11 mouse cellular contexts compared by ENCODE assay signal in the genomic region with DNA sequence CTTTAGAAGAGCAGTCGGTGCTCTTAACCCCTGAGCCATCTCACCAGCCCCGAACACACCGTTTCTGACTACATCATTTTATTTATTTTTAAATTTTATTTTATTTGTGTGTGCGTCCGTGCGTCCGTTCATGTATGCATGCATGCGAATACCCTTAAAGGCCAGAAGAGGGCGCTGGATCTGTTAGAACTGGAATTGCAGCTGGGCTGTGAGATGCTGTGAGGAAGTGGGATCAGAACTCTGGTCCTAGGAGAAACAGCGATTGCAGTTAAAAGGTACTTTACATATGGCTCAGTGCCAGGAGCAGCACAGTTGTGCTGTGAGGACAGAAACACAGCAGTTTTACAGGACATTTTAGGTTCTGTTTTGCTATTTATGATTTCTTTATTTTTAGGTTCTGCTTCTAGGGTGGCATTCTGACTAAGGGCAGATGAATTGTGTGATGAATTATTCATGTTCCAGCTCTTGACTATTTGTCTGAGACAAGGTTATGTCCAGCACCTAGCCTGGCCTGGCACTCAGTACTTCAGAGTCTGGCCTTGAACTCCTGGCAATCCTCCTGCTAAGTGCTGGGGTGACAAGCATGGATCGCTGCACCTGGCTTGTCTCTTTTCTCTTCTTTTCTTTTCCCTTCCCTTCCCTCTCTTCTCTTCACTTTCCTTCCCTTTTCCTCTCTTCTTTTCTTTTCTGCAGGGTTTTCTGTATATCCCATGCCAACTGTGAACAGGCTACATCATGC.
DNase-seq lines count a peak whose midpoint lies in the region; ATAC-seq and TF ChIP-seq lines count a peak whose summit lies in the region.
"Had no signal": no experiment of that assay in that cellular context is flagged by ENCODE, and none has a peak within 500 bp of the region (broad histone marks: within the 10 kb centered on the region; RNA-seq: fewer than 3 reads in every experiment).

No protein-coding gene starts in this region.

- no peak for TF ChIP-seq EP300 in lung, postnatal 0 days (IDR thresholded peaks at IDR 0.05)
- TF ChIP-seq EP300 in stomach, postnatal 0 days (optimal IDR thresholded peaks at IDR 0.05) = no peak

- TF ChIP-seq CTCF in lung, postnatal 0 days (IDR thresholded peaks at IDR 0.05) = peak; percentile 41
- TF ChIP-seq CTCF in stomach, postnatal 0 days (IDR thresholded peaks at IDR 0.05; ENCODE audit: low read depth) = peak; percentile 46

- H3K9me3 ChIP-seq in heart, embryonic 15.5 days (replicated peaks) = no peaks in the 10 kb centered on the region
- no peaks in the 10 kb centered on the region for H3K9me3 ChIP-seq in heart, embryonic 12.5 days (replicated peaks)
- H3K9me3 ChIP-seq in lung, postnatal 0 days (ENCODE audit: low read length) = no peaks in the 10 kb centered on the region
- no peaks in the 10 kb centered on the region for H3K9me3 ChIP-seq in stomach, postnatal 0 days (ENCODE audit: control insufficient read depth, low read length)

- no peak overlapping the region for H3K4me2 ChIP-seq in heart, embryonic 15.5 days
- H3K4me2 ChIP-seq in heart, embryonic 12.5 days = no peak overlapping the region
- H3K4me2 ChIP-seq in lung, postnatal 0 days (replicated peaks; ENCODE audit: low read depth, low read length) = no peak overlapping the region
- H3K4me2 ChIP-seq in stomach, postnatal 0 days (replicated peaks; ENCODE audit: low read depth) = no peak overlapping the region
- H3K4me2 ChIP-seq: limb, embryonic 12.5 days had no signal

- 83% methylated on average over 11 of the region's 11 CpGs for WGBS in heart, embryonic 15.5 days
- 81% methylated on average over 11 of the region's 11 CpGs for WGBS in heart, embryonic 12.5 days
- 85% methylated on average over 11 of the region's 11 CpGs for WGBS in lung, postnatal 0 days
- 86% methylated on average over 11 of the region's 11 CpGs for WGBS in stomach, postnatal 0 days

- H3K9ac ChIP-seq in heart, embryonic 15.5 days = no peak overlapping the region
- no peak overlapping the region for H3K9ac ChIP-seq in heart, embryonic 12.5 days
- no peak overlapping the region for H3K9ac ChIP-seq in lung, postnatal 0 days (replicated peaks; ENCODE audit: low read depth)
- H3K9ac ChIP-seq in stomach, postnatal 0 days (ENCODE audit: low read length) = no peak overlapping the region
- H3K9ac ChIP-seq: limb, embryonic 12.5 days had no signal

- H3K36me3 ChIP-seq in heart, embryonic 15.5 days = no peaks in the 10 kb centered on the region
- H3K36me3 ChIP-seq in heart, embryonic 12.5 days = no peaks in the 10 kb centered on the region
- no peaks in the 10 kb centered on the region for H3K36me3 ChIP-seq in lung, postnatal 0 days (ENCODE audit: insufficient read depth, low read length)
- H3K36me3 ChIP-seq in stomach, postnatal 0 days (ENCODE audit: control insufficient read depth, insufficient read depth, low read length) = no peaks in the 10 kb centered on the region
- H3K36me3 ChIP-seq: limb, embryonic 12.5 days had no signal

- H3K4me3 ChIP-seq in heart, embryonic 15.5 days = no peak overlapping the region
- H3K4me3 ChIP-seq in heart, embryonic 12.5 days = no peak overlapping the region
- no peak overlapping the region for H3K4me3 ChIP-seq in lung, postnatal 0 days (ENCODE audit: low read depth, low read length)
- no peak overlapping the region for H3K4me3 ChIP-seq in stomach, postnatal 0 days (ENCODE audit: low read depth, low read length)
- H3K4me3 ChIP-seq: limb, embryonic 12.5 days had no signal

- peaks cover 22% of the 10 kb centered on the region for H3K4me1 ChIP-seq in heart, embryonic 15.5 days (replicated peaks)
- H3K4me1 ChIP-seq in heart, embryonic 12.5 days (replicated peaks) = peaks cover 27% of the 10 kb centered on the region
- no peaks in the 10 kb centered on the region for H3K4me1 ChIP-seq in lung, postnatal 0 days (ENCODE audit: insufficient read depth, low read depth, low read length)
- H3K4me1 ChIP-seq in stomach, postnatal 0 days (replicated peaks; ENCODE audit: control insufficient read depth, insufficient read depth) = no peaks in the 10 kb centered on the region

- ATAC-seq in heart, embryonic 15.5 days (replicated peaks; ENCODE audit: insufficient number of reproducible peaks, insufficient read depth, low FRiP score, low read depth) = no peak
- ATAC-seq in heart, embryonic 12.5 days (ENCODE audit: insufficient number of reproducible peaks, low FRiP score) = no peak
- no peak for ATAC-seq in lung, postnatal 0 days
- ATAC-seq in stomach, postnatal 0 days (ENCODE audit: low FRiP score, low TSS enrichment) = no peak

- DNase-seq in lung, postnatal 0 days (ENCODE audit: low spot score) = no peak
- no peak for DNase-seq in lung, postnatal 14 days
- DNase-seq in adrenal gland, adult 2 months = peak; percentile 79
- DNase-seq in stomach, postnatal 0 days (ENCODE audit: low spot score) = no peak
- DNase-seq in ovary, postnatal 14 days (ENCODE audit: low spot score) = no peak
- DNase-seq: embryo, embryonic 11 days; gastrocnemius, postnatal 10 days; spleen, adult 18-20 months had no signal

- H3K27ac ChIP-seq in heart, embryonic 15.5 days = peak overlapping the region; percentile 38; the same call in 1 of the 2 replicates
- no peak overlapping the region for H3K27ac ChIP-seq in heart, embryonic 12.5 days (ENCODE audit: poor library complexity, severe bottlenecking)
- no peak overlapping the region for H3K27ac ChIP-seq in lung, postnatal 0 days (ENCODE audit: low read length)
- no peak overlapping the region for H3K27ac ChIP-seq in stomach, postnatal 0 days (replicated peaks)
- H3K27ac ChIP-seq: limb, embryonic 12.5 days had no signal

- H3K27me3 ChIP-seq in heart, embryonic 15.5 days = no peaks in the 10 kb centered on the region
- H3K27me3 ChIP-seq in heart, embryonic 12.5 days (replicated peaks) = no peaks in the 10 kb centered on the region
- no peaks in the 10 kb centered on the region for H3K27me3 ChIP-seq in lung, postnatal 0 days (replicated peaks; ENCODE audit: insufficient read depth, low read length)
- no peaks in the 10 kb centered on the region for H3K27me3 ChIP-seq in stomach, postnatal 0 days (ENCODE audit: control insufficient read depth, insufficient read depth, low read length)
- H3K27me3 ChIP-seq: limb, embryonic 12.5 days had no signal
